Mouse (Mus musculus) G1E (cell line): ENCODE data around the gene Palm2.

ENCODE experiments used
- CTCF ChIP-seq: IDR thresholded peaks from 2 replicates; pipeline ENCODE4 v1.5.1; 2012; ENCODE audit warnings: low read depth, low read length, inconsistent platforms, mixed read lengths
- GATA1 ChIP-seq: IDR thresholded peaks from 2 replicates; pipeline ENCODE4 v1.6.1; 2012; ENCODE audit warnings: borderline replicate concordance, low read length, inconsistent platforms, mixed read lengths
- GATA2 ChIP-seq: IDR thresholded peaks from 2 replicates; pipeline ENCODE4 v1.6.1; 2012; ENCODE audit warnings: low read depth, low read length, inconsistent platforms, borderline replicate concordance
- POLR2AphosphoS5 ChIP-seq: IDR thresholded peaks from 2 replicates; pipeline ENCODE4 v1.6.1; 2012; ENCODE audit warnings: low read depth, low read length, inconsistent platforms; ENCODE audit not compliant: insufficient replicate concordance
- TAL1 ChIP-seq: conservative IDR thresholded peaks from 2 replicates; pipeline ENCODE4 v1.6.1; 2012; ENCODE audit warnings: low read depth, low read length, inconsistent platforms, mixed read lengths

GRCm38 (mm10) chr4:57725569-57725968 is 291.5 kb downstream of the Palm2 start:
- TF ChIP-seq CTCF (no peak), POLR2AphosphoS5 (no peak), TAL1 (no peak), GATA1 (no peak), GATA2 (no peak)
